Mouse (Mus musculus): ENCODE data around the gene Lgals2. TPM values are rescaled to one million over a fixed set of nuclear protein-coding genes. Genes with fewer than 3 reads are reported as not detected.
A peak's percentile ranks its signal among the peaks of the same experiment; 100 is the strongest.

Lgals2 gene
- polyA plus RNA-seq, 1 experiment from 2014 or later, result not detected

GRCm38 (mm10) chr15:78897488-78897887 is 42.2 kb upstream of the Lgals2 start:
- H3K27ac ChIP-seq (replicated peaks; ENCODE audit: low read depth, low read length), result no peak overlapping the region
- 90% methylated on average over 4 of the region's 4 CpGs for WGBS
- H3K4me3 ChIP-seq (ENCODE audit: low read depth, low read length), result no peak overlapping the region
- no peak overlapping the region for H3K4me2 ChIP-seq (ENCODE audit: low read depth, severe bottlenecking)
- no peak for ATAC-seq (ENCODE audit: insufficient number of reproducible peaks, low FRiP score, low TSS enrichment, low read depth)
- H3K9ac ChIP-seq (ENCODE audit: low read length), result no peak overlapping the region
- H3K4me1 ChIP-seq (ENCODE audit: control insufficient read depth, insufficient read depth, low read length), result peaks cover 20% of the 10 kb centered on the region
- no peaks in the 10 kb centered on the region; the same call in 1 of the 2 replicates for H3K36me3 ChIP-seq (ENCODE audit: control insufficient read depth, insufficient read depth, low read length)
- H3K27me3 ChIP-seq (ENCODE audit: control insufficient read depth, insufficient read depth, low read length), result no peaks in the 10 kb centered on the region
- no peaks in the 10 kb centered on the region for H3K9me3 ChIP-seq (ENCODE audit: control insufficient read depth, low read length)
- DNase-seq (ENCODE audit: low spot score), result no peak

DNA sequence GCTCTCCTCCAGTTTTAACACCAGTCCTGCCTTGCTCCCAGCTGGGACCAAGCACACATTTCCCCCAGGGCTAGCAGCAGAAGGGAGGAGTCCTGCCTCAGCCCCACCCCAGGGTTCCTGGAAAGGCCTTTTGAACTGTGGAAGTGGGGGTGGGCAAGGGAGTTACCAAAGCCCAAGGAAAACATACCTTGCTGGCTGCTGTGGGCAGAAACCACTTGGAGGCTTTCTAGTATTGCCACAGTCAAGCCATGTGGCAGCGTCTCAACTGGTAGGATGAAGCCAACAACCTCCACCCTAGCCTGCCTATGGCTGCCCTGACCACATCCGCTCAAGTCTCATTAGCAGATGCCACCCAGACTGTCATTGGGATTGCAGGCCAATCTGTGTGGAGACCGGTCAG is 40.8 kb upstream of the Lgals2 start:
- Histone ChIP-seq H3K4me2 (ENCODE audit: low read depth, severe bottlenecking) (no peak overlapping the region), H3K9me3 (ENCODE audit: control insufficient read depth, low read length) (no peaks in the 10 kb centered on the region), H3K27ac (replicated peaks; ENCODE audit: low read depth, low read length) (no peak overlapping the region; the same call in 1 of the 2 replicates), H3K9ac (ENCODE audit: low read length) (no peak overlapping the region), H3K27me3 (ENCODE audit: control insufficient read depth, insufficient read depth, low read length) (no peaks in the 10 kb centered on the region), H3K4me1 (ENCODE audit: control insufficient read depth, insufficient read depth, low read length) (peaks cover 15% of the 10 kb centered on the region), H3K4me3 (ENCODE audit: low read depth, low read length) (no peak overlapping the region), H3K36me3 (ENCODE audit: control insufficient read depth, insufficient read depth, low read length) (no peaks in the 10 kb centered on the region; the same call in 1 of the 2 replicates)
- DNase-seq (ENCODE audit: low spot score) (no peak), ATAC-seq (ENCODE audit: insufficient number of reproducible peaks, low FRiP score, low TSS enrichment, low read depth) (no peak)
- 73% methylated on average over 3 of the region's 3 CpGs for WGBS

- WGBS, result 86% methylated on average over 2 of the region's 2 CpGs
- DNase-seq (ENCODE audit: low spot score) (no peak), ATAC-seq (ENCODE audit: insufficient number of reproducible peaks, low FRiP score, low TSS enrichment, low read depth) (no peak)
- Histone ChIP-seq H3K27me3 (ENCODE audit: control insufficient read depth, insufficient read depth, low read length) (no peaks in the 10 kb centered on the region), H3K4me2 (ENCODE audit: low read depth, severe bottlenecking) (no peak overlapping the region), H3K27ac (replicated peaks; ENCODE audit: low read depth, low read length) (no peak overlapping the region; the same call in 1 of the 2 replicates), H3K4me3 (ENCODE audit: low read depth, low read length) (no peak overlapping the region), H3K36me3 (ENCODE audit: control insufficient read depth, insufficient read depth, low read length) (peaks cover 3% of the 10 kb centered on the region; the same call in 1 of the 2 replicates), H3K9me3 (ENCODE audit: control insufficient read depth, low read length) (no peaks in the 10 kb centered on the region), H3K4me1 (ENCODE audit: control insufficient read depth, insufficient read depth, low read length) (peaks cover 11% of the 10 kb centered on the region), H3K9ac (ENCODE audit: low read length) (no peak overlapping the region)
Observed at GRCm38 (mm10) chr15:78895741-78896140, 40.4 kb upstream of the Lgals2 start.

DNA sequence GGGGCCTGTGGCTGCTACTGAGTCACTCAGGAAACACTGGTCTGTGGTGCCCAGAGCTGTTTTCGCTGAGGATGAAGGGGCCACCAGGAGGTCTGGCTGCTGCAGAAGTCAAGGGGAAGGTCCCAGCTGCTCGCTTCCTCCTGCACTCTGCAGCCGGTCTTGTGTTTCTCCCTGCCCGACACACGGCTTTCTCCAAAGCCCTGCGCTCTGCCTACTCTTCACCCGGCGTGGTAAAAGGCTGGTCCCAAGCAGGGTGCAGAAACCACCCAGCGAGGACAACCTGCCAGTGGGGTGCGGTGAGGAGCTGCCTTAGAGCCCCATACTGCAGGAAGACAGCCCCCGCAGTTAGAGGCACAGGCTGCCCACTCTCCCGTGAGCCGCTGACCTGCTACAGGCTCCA is 39.4 kb upstream of the Lgals2 start:
- Histone ChIP-seq H3K27me3 (ENCODE audit: control insufficient read depth, insufficient read depth, low read length) (no peaks in the 10 kb centered on the region), H3K4me2 (ENCODE audit: low read depth, severe bottlenecking) (no peak overlapping the region), H3K9me3 (ENCODE audit: control insufficient read depth, low read length) (no peaks in the 10 kb centered on the region), H3K9ac (ENCODE audit: low read length) (no peak overlapping the region), H3K4me1 (ENCODE audit: control insufficient read depth, insufficient read depth, low read length) (peaks cover 9% of the 10 kb centered on the region; the same call in 1 of the 2 replicates), H3K36me3 (ENCODE audit: control insufficient read depth, insufficient read depth, low read length) (peaks cover 5% of the 10 kb centered on the region; the same call in 1 of the 2 replicates), H3K4me3 (ENCODE audit: low read depth, low read length) (no peak overlapping the region), H3K27ac (replicated peaks; ENCODE audit: low read depth, low read length) (no peak overlapping the region)
- WGBS, result 77% methylated on average over 13 of the region's 13 CpGs
- DNase-seq (ENCODE audit: low spot score), result no peak
- no peak for ATAC-seq (ENCODE audit: insufficient number of reproducible peaks, low FRiP score, low TSS enrichment, low read depth)

- H3K27me3 ChIP-seq (ENCODE audit: control insufficient read depth, insufficient read depth, low read length), result no peaks in the 10 kb centered on the region
- 45% methylated on average over 7 of the region's 7 CpGs for WGBS
- H3K9ac ChIP-seq (ENCODE audit: low read length), result no peak overlapping the region
- H3K9me3 ChIP-seq (ENCODE audit: control insufficient read depth, low read length), result no peaks in the 10 kb centered on the region
- H3K4me1 ChIP-seq (ENCODE audit: control insufficient read depth, insufficient read depth, low read length), result 0 out of 2 replicates have a peak, but pooled peaks cover 2% of the 10 kb centered on the region
- peaks cover 14% of the 10 kb centered on the region; the same call in 1 of the 2 replicates for H3K36me3 ChIP-seq (ENCODE audit: control insufficient read depth, insufficient read depth, low read length)
- no peak overlapping the region for H3K4me3 ChIP-seq (ENCODE audit: low read depth, low read length)
- H3K27ac ChIP-seq (replicated peaks; ENCODE audit: low read depth, low read length), result no peak overlapping the region
- no peak for DNase-seq (ENCODE audit: low spot score)
- no peak for ATAC-seq (ENCODE audit: insufficient number of reproducible peaks, low FRiP score, low TSS enrichment, low read depth)
- H3K4me2 ChIP-seq (ENCODE audit: low read depth, severe bottlenecking), result no peak overlapping the region
Observed at GRCm38 (mm10) chr15:78892440-78892839, 37.1 kb upstream of the Lgals2 start.

DNA sequence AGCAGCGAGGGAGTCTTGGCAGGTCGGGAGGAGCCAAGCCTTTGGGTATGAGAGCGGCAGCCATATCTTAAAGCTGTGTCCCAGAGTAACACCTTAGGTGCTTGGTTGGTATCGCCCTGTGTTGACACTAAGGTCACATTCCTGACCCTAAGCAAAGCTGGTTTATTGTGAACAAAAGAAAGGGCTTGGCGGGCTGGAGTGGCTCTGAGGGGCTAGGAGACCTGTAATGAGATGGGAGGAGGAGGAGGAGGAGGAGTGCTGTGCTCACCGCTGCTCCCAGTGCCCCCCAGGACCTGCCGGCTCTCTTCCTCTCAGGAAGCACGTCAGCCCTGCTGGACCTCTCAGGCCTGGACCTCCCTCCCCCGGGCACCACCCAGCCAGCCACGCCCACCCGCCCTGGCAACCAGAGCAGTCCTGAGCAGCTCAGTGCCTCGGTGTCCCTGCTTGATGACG is 34.1 kb upstream of the Lgals2 start:
- peaks cover 31% of the 10 kb centered on the region for H3K36me3 ChIP-seq (ENCODE audit: control insufficient read depth, insufficient read depth, low read length)
- ATAC-seq (ENCODE audit: insufficient number of reproducible peaks, low FRiP score, low TSS enrichment, low read depth) (no peak), DNase-seq (ENCODE audit: low spot score) (no peak)
- 39% methylated on average over 13 of the region's 13 CpGs for WGBS
- no peak overlapping the region for H3K4me3 ChIP-seq (ENCODE audit: low read depth, low read length)
- 0 out of 2 replicates have a peak, but pooled peaks cover 2% of the 10 kb centered on the region for H3K4me1 ChIP-seq (ENCODE audit: control insufficient read depth, insufficient read depth, low read length)
- no peak overlapping the region for H3K9ac ChIP-seq (ENCODE audit: low read length)
- H3K9me3 ChIP-seq (ENCODE audit: control insufficient read depth, low read length), result no peaks in the 10 kb centered on the region
- H3K27me3 ChIP-seq (ENCODE audit: control insufficient read depth, insufficient read depth, low read length), result no peaks in the 10 kb centered on the region
- H3K27ac ChIP-seq (replicated peaks; ENCODE audit: low read depth, low read length), result 0 out of 2 replicates have a peak overlapping the region, but pooled peaks have one; percentile 30
- no peak overlapping the region for H3K4me2 ChIP-seq (ENCODE audit: low read depth, severe bottlenecking)

DNA sequence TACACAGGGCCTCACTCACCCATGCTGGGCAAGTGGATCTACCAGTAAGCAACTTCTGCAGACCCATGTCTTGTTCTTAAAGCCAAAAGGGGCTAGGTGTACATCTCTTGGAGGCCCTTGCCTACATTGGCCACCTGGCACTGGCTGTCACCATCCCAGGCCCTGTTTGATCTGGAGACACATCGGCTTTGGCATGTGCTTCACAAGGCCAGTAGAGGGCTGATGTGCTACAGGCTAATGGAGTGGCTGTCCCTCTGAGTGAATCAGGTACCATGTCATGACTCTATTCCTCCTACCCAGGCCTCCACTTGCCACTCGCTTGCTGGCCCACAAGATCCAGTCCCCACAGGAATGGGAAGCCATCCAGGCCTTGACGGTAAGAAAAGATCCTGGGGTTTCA is 26.5 kb upstream of the Lgals2 start:
- H3K9ac ChIP-seq (ENCODE audit: low read length), result no peak overlapping the region
- H3K4me3 ChIP-seq (ENCODE audit: low read depth, low read length), result no peak overlapping the region
- peaks cover 12% of the 10 kb centered on the region for H3K4me1 ChIP-seq (ENCODE audit: control insufficient read depth, insufficient read depth, low read length)
- peaks cover 34% of the 10 kb centered on the region for H3K36me3 ChIP-seq (ENCODE audit: control insufficient read depth, insufficient read depth, low read length)
- ATAC-seq (ENCODE audit: insufficient number of reproducible peaks, low FRiP score, low TSS enrichment, low read depth) (no peak), DNase-seq (ENCODE audit: low spot score) (no peak)
- no peak overlapping the region for H3K27ac ChIP-seq (replicated peaks; ENCODE audit: low read depth, low read length)
- no peak overlapping the region for H3K4me2 ChIP-seq (ENCODE audit: low read depth, severe bottlenecking)
- no peaks in the 10 kb centered on the region for H3K9me3 ChIP-seq (ENCODE audit: control insufficient read depth, low read length)
- WGBS, result 84% methylated on average over 3 of the region's 3 CpGs
- no peaks in the 10 kb centered on the region for H3K27me3 ChIP-seq (ENCODE audit: control insufficient read depth, insufficient read depth, low read length)

- Histone ChIP-seq H3K4me1 (ENCODE audit: control insufficient read depth, insufficient read depth, low read length) (peaks cover 15% of the 10 kb centered on the region), H3K27me3 (ENCODE audit: control insufficient read depth, insufficient read depth, low read length) (no peaks in the 10 kb centered on the region), H3K9me3 (ENCODE audit: control insufficient read depth, low read length) (no peaks in the 10 kb centered on the region), H3K4me2 (ENCODE audit: low read depth, severe bottlenecking) (no peak overlapping the region), H3K4me3 (ENCODE audit: low read depth, low read length) (no peak overlapping the region), H3K27ac (replicated peaks; ENCODE audit: low read depth, low read length) (no peak overlapping the region), H3K9ac (ENCODE audit: low read length) (no peak overlapping the region), H3K36me3 (ENCODE audit: control insufficient read depth, insufficient read depth, low read length) (peaks cover 25% of the 10 kb centered on the region)
- ATAC-seq (ENCODE audit: insufficient number of reproducible peaks, low FRiP score, low TSS enrichment, low read depth) (no peak), DNase-seq (ENCODE audit: low spot score) (no peak)
- WGBS, result 100% methylated on average over 8 of the region's 8 CpGs
Observed at GRCm38 (mm10) chr15:78880432-78880831, 25.1 kb upstream of the Lgals2 start.
